Mouse (Mus musculus): ENCODE results near the gene Syf2. TPM values are rescaled to one million over a fixed set of nuclear protein-coding genes. Genes with fewer than 3 reads are reported as not detected.
"Not testable (repeated sequence)": the region's sequence is repeated elsewhere in the genome, so short reads cannot be mapped to it uniquely, and the experiment has no call there.

Syf2 gene
- 53.4 and 61.2 TPM in 2 replicates for polyA plus RNA-seq (2014; fragmentation: Nextera tagmentation; extraction: Ambion mirVana)

- Histone ChIP-seq H3K9me3 (ENCODE audit: control insufficient read depth, low read length) (no peaks in the 10 kb centered on the region), H3K27ac (replicated peaks; ENCODE audit: low read depth, low read length) (peak within 1 kb of the TSS; percentile 74), H3K4me3 (replicated peaks; ENCODE audit: low read depth, low read length) (peak within 1 kb of the TSS; percentile 88), H3K4me2 (ENCODE audit: low read length) (peak within 1 kb of the TSS; percentile 90), H3K4me1 (ENCODE audit: control insufficient read depth, insufficient read depth, low read length) (peaks cover 11% of the 10 kb centered on the region), H3K9ac (replicated peaks; ENCODE audit: low read length) (peak within 1 kb of the TSS; percentile 67), H3K27me3 (ENCODE audit: control insufficient read depth, insufficient read depth, low read length) (no peaks in the 10 kb centered on the region), H3K36me3 (ENCODE audit: control insufficient read depth, insufficient read depth, low read length) (peaks cover 65% of the 10 kb centered on the region)
- DNase-seq (peak; percentile 98), ATAC-seq (ENCODE audit: low FRiP score, low TSS enrichment) (peak; percentile 95)
- WGBS = under 1% methylated on average over 68 of the region's 68 CpGs
These were observed at the start of gene Syf2 for GRCm38 (mm10) chr4:134930684-134931481. Gene Syf2 (plus strand): TSS chr4:134930898.

GRCm38 (mm10) chr4:134883266-134883665, 47.4 kb upstream of the Syf2 start:
- H3K36me3 ChIP-seq (ENCODE audit: control insufficient read depth, insufficient read depth, low read length) = no peaks in the 10 kb centered on the region
- H3K9me3 ChIP-seq (ENCODE audit: control insufficient read depth, low read length) = no peaks in the 10 kb centered on the region
- ATAC-seq (ENCODE audit: low FRiP score, low TSS enrichment) (no peak), DNase-seq (peak; percentile 33)
- no peak overlapping the region for H3K9ac ChIP-seq (replicated peaks; ENCODE audit: low read length)
- no peak overlapping the region for H3K4me3 ChIP-seq (replicated peaks; ENCODE audit: low read depth, low read length)
- no peak overlapping the region for H3K27ac ChIP-seq (replicated peaks; ENCODE audit: low read depth, low read length)
- no peaks in the 10 kb centered on the region for H3K27me3 ChIP-seq (ENCODE audit: control insufficient read depth, insufficient read depth, low read length)
- 31% methylated on average over 7 of the region's 7 CpGs for WGBS
- H3K4me1 ChIP-seq (ENCODE audit: control insufficient read depth, insufficient read depth, low read length) = no peaks in the 10 kb centered on the region
- H3K4me2 ChIP-seq (ENCODE audit: low read length) = no peak overlapping the region

- Histone ChIP-seq H3K4me1 (ENCODE audit: control insufficient read depth, insufficient read depth, low read length) (no peaks in the 10 kb centered on the region), H3K9ac (replicated peaks; ENCODE audit: low read length) (no peak overlapping the region), H3K27me3 (ENCODE audit: control insufficient read depth, insufficient read depth, low read length) (no peaks in the 10 kb centered on the region), H3K4me2 (ENCODE audit: low read length) (no peak overlapping the region), H3K4me3 (replicated peaks; ENCODE audit: low read depth, low read length) (no peak overlapping the region), H3K9me3 (ENCODE audit: control insufficient read depth, low read length) (no peaks in the 10 kb centered on the region), H3K27ac (replicated peaks; ENCODE audit: low read depth, low read length) (no peak overlapping the region), H3K36me3 (ENCODE audit: control insufficient read depth, insufficient read depth, low read length) (no peaks in the 10 kb centered on the region)
- no peak for DNase-seq
- 88% methylated on average over 10 of the region's 10 CpGs for WGBS
- no peak for ATAC-seq (ENCODE audit: low FRiP score, low TSS enrichment)
These were observed 46.9 kb upstream of the Syf2 start for GRCm38 (mm10) chr4:134883808-134884207.

GRCm38 (mm10) chr4:134884364-134884763, 46.3 kb upstream of the Syf2 start:
- no peak for ATAC-seq (ENCODE audit: low FRiP score, low TSS enrichment)
- Histone ChIP-seq H3K27me3 (ENCODE audit: control insufficient read depth, insufficient read depth, low read length) (no peaks in the 10 kb centered on the region), H3K4me3 (replicated peaks; ENCODE audit: low read depth, low read length) (no peak overlapping the region), H3K27ac (replicated peaks; ENCODE audit: low read depth, low read length) (no peak overlapping the region), H3K9me3 (ENCODE audit: control insufficient read depth, low read length) (no peaks in the 10 kb centered on the region), H3K9ac (replicated peaks; ENCODE audit: low read length) (no peak overlapping the region), H3K36me3 (ENCODE audit: control insufficient read depth, insufficient read depth, low read length) (no peaks in the 10 kb centered on the region), H3K4me1 (ENCODE audit: control insufficient read depth, insufficient read depth, low read length) (no peaks in the 10 kb centered on the region), H3K4me2 (ENCODE audit: low read length) (no peak overlapping the region)
- WGBS = 95% methylated on average over 4 of the region's 4 CpGs
- DNase-seq = no peak

GRCm38 (mm10) chr4:134892096-134892495, 38.6 kb upstream of the Syf2 start:
- no peak overlapping the region for H3K4me3 ChIP-seq (replicated peaks; ENCODE audit: low read depth, low read length)
- H3K27ac ChIP-seq (replicated peaks; ENCODE audit: low read depth, low read length) = no peak overlapping the region
- H3K9ac ChIP-seq (replicated peaks; ENCODE audit: low read length) = no peak overlapping the region
- DNase-seq = no peak
- no peaks in the 10 kb centered on the region for H3K9me3 ChIP-seq (ENCODE audit: control insufficient read depth, low read length)
- H3K4me2 ChIP-seq (ENCODE audit: low read length) = no peak overlapping the region
- H3K27me3 ChIP-seq (ENCODE audit: control insufficient read depth, insufficient read depth, low read length) = no peaks in the 10 kb centered on the region
- WGBS = 77% methylated on average over 6 of the region's 6 CpGs
- H3K36me3 ChIP-seq (ENCODE audit: control insufficient read depth, insufficient read depth, low read length) = peaks cover 15% of the 10 kb centered on the region
- no peak for ATAC-seq (ENCODE audit: low FRiP score, low TSS enrichment)
- H3K4me1 ChIP-seq (ENCODE audit: control insufficient read depth, insufficient read depth, low read length) = no peaks in the 10 kb centered on the region

- 87% methylated on average over 6 of the region's 6 CpGs for WGBS
- ATAC-seq (ENCODE audit: low FRiP score, low TSS enrichment) (no peak), DNase-seq (no peak)
- no peak overlapping the region for H3K4me3 ChIP-seq (replicated peaks; ENCODE audit: low read depth, low read length)
- no peaks in the 10 kb centered on the region for H3K9me3 ChIP-seq (ENCODE audit: control insufficient read depth, low read length)
- H3K4me2 ChIP-seq (ENCODE audit: low read length) = no peak overlapping the region
- H3K36me3 ChIP-seq (ENCODE audit: control insufficient read depth, insufficient read depth, low read length) = peaks cover 65% of the 10 kb centered on the region
- H3K27me3 ChIP-seq (ENCODE audit: control insufficient read depth, insufficient read depth, low read length) = no peaks in the 10 kb centered on the region
- H3K4me1 ChIP-seq (ENCODE audit: control insufficient read depth, insufficient read depth, low read length) = no peaks in the 10 kb centered on the region
- H3K9ac ChIP-seq (replicated peaks; ENCODE audit: low read length) = no peak overlapping the region
- H3K27ac ChIP-seq (replicated peaks; ENCODE audit: low read depth, low read length) = no peak overlapping the region
These were observed 33.4 kb upstream of the Syf2 start for GRCm38 (mm10) chr4:134897256-134897655.

- DNase-seq (no peak), ATAC-seq (ENCODE audit: low FRiP score, low TSS enrichment) (no peak)
- Histone ChIP-seq H3K27ac (replicated peaks; ENCODE audit: low read depth, low read length) (no peak overlapping the region), H3K27me3 (ENCODE audit: control insufficient read depth, insufficient read depth, low read length) (no peaks in the 10 kb centered on the region), H3K4me3 (replicated peaks; ENCODE audit: low read depth, low read length) (no peak overlapping the region), H3K4me1 (ENCODE audit: control insufficient read depth, insufficient read depth, low read length) (no peaks in the 10 kb centered on the region), H3K9me3 (ENCODE audit: control insufficient read depth, low read length) (no peaks in the 10 kb centered on the region), H3K4me2 (ENCODE audit: low read length) (no peak overlapping the region), H3K36me3 (ENCODE audit: control insufficient read depth, insufficient read depth, low read length) (peaks cover 97% of the 10 kb centered on the region), H3K9ac (replicated peaks; ENCODE audit: low read length) (no peak overlapping the region)
- 95% methylated on average over 8 of the region's 8 CpGs for WGBS
These were observed 29.6 kb upstream of the Syf2 start for GRCm38 (mm10) chr4:134901126-134901525.

DNA sequence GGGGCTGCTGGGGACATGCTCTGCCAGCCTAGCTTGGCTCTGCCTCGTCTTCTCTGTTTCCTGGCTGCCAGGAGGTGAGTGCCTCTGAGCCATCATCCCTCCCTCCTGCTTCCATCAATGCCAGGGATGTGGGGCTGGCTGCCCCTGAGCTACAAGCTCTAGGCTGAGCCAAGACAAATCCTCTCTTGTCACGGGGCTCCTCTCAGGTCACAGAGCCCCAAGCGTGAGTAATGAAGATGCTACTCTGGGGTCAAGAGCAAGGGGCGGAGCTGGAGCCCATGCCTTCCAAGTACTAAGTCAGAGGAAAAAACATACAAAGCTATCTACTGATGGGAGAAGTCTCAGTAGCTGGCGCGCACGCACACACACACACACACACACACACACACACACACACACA, 27.7 kb upstream of the Syf2 start:
- no peak overlapping the region for H3K4me3 ChIP-seq (replicated peaks; ENCODE audit: low read depth, low read length)
- no peak for DNase-seq
- H3K4me1 ChIP-seq (ENCODE audit: control insufficient read depth, insufficient read depth, low read length) = no peaks in the 10 kb centered on the region
- no peak overlapping the region for H3K4me2 ChIP-seq (ENCODE audit: low read length)
- ATAC-seq (ENCODE audit: low FRiP score, low TSS enrichment) = no peak
- 77% methylated on average over 7 of the region's 7 CpGs for WGBS
- H3K9ac ChIP-seq (replicated peaks; ENCODE audit: low read length) = no peak overlapping the region
- peaks cover 97% of the 10 kb centered on the region for H3K36me3 ChIP-seq (ENCODE audit: control insufficient read depth, insufficient read depth, low read length)
- H3K27ac ChIP-seq (replicated peaks; ENCODE audit: low read depth, low read length) = no peak overlapping the region
- H3K9me3 ChIP-seq (ENCODE audit: control insufficient read depth, low read length) = no peaks in the 10 kb centered on the region
- H3K27me3 ChIP-seq (ENCODE audit: control insufficient read depth, insufficient read depth, low read length) = no peaks in the 10 kb centered on the region

GRCm38 (mm10) chr4:134911406-134911805, 19.3 kb upstream of the Syf2 start:
- H3K9me3 ChIP-seq (ENCODE audit: control insufficient read depth, low read length); H3K27ac ChIP-seq (replicated peaks; ENCODE audit: low read depth, low read length); H3K4me3 ChIP-seq (replicated peaks; ENCODE audit: low read depth, low read length); H3K27me3 ChIP-seq (ENCODE audit: control insufficient read depth, insufficient read depth, low read length); ATAC-seq (ENCODE audit: low FRiP score, low TSS enrichment); DNase-seq; H3K4me2 ChIP-seq (ENCODE audit: low read length); H3K4me1 ChIP-seq (ENCODE audit: control insufficient read depth, insufficient read depth, low read length); H3K9ac ChIP-seq (replicated peaks; ENCODE audit: low read length): not testable (repeated sequence)
- WGBS = 99% methylated on average over 6 of the region's 8 CpGs
- peaks cover 45% of the 10 kb centered on the region for H3K36me3 ChIP-seq (ENCODE audit: control insufficient read depth, insufficient read depth, low read length)

Data from midbrain, embryonic 14.5 days (tissue).